Mouse (Mus musculus): Measurements from ENCODE around the gene Hoxd8.

DNA sequence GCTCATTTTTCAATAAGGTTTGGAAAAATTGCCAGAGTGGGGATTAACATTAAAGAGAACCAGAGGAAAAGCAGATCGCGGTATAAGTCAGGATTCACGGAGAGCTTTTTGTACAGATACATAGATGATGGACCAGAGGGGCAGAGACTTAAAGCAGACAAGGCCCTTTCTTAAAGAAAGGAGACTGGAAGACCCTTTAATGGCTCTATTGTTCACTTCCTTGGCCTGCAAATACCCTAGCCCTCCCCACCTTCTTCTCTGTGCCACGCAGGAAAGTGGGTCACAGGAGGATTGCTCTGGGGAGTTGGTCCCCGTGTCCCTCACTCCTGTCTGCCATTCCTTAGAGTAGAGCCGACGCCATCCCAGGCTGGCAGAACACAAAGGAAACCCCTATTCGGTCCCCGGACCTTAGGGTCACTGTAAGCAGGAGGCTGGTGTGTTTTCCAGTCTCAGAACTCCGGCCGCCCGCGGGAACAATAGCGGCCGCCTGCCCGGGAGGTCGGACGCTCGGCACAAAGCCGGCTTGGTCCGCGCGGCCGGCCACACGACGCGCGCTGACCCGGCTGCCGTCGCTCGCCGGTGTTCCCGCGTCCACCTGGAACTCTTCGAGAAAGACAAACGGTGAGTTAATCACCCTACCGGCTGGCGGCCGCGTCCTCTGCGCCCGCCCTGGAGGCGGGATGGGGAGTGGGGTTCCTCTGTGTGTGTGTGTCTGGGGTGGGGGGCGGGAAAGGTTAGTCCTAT lies 48.2 kb downstream of the Hoxd8 start:
- TF ChIP-seq CTCF (IDR thresholded peaks at IDR 0.05; ENCODE audit: borderline replicate concordance, control insufficient read depth, extremely low read depth, insufficient read depth, low read length, poor library complexity) (no peak), POLR2A (IDR thresholded peaks at IDR 0.05; ENCODE audit: control insufficient read depth, extremely low read depth, insufficient read depth, low read length, poor library complexity) (no peak)
